Mouse (Mus musculus) intestine, embryonic 14.5 days (tissue): Measurements from ENCODE around the gene Gabrb2. TPM values are rescaled to one million over a fixed set of nuclear protein-coding genes. Genes with fewer than 3 reads are reported as not detected.

Experiments
- ATAC-seq: fragments of 200-750 bp; cut with Nextera tagmentation; replicated peaks from 2 replicates; pipeline ENCODE4 v1.8.0; 2017; ENCODE audit warnings: low read depth, moderate number of reproducible peaks, moderate TSS enrichment, moderate library complexity; ENCODE audit not compliant: low FRiP score, low TSS enrichment
- DNase-seq: peaks from one replicate; pipeline ENCODE4 v3.0.0-alpha.2; 2018; ENCODE audit warnings: low spot score
- H3K27ac ChIP-seq: fragments of 300-500 bp; sonication (generic); 2 replicates; pipeline ENCODE4 v1.5.1; 2014; ENCODE audit warnings: low read depth, mild to moderate bottlenecking, control low read depth
- H3K27me3 ChIP-seq: fragments of 300-500 bp; sonication (generic); replicated peaks from 2 replicates; pipeline ENCODE4 v1.6.1; 2014; ENCODE audit warnings: low read length, control low read depth; ENCODE audit not compliant: control insufficient read depth, insufficient read depth
- H3K36me3 ChIP-seq: fragments of 300-500 bp; sonication (generic); 2 replicates; pipeline ENCODE4 v1.6.1; 2014; ENCODE audit warnings: low read length, control low read depth; ENCODE audit not compliant: control insufficient read depth, insufficient read depth
- H3K4me1 ChIP-seq: fragments of 300-500 bp; sonication (generic); replicated peaks from 2 replicates; pipeline ENCODE4 v1.6.1; 2014; ENCODE audit warnings: low read length, control low read depth, mixed read lengths; ENCODE audit not compliant: control insufficient read depth, insufficient read depth
- H3K4me2 ChIP-seq: fragments of 300-500 bp; sonication (generic); 2 replicates; pipeline ENCODE4 v1.6.1; 2014; ENCODE audit warnings: low read length
- H3K4me3 ChIP-seq: fragments of 300-500 bp; sonication (generic); 2 replicates; pipeline ENCODE4 v1.5.1; 2014; ENCODE audit warnings: low read depth, low read length, control low read depth, mixed read lengths
- H3K9ac ChIP-seq: fragments of 300-500 bp; sonication (generic); 2 replicates; pipeline ENCODE4 v1.6.1; 2014; ENCODE audit warnings: mild to moderate bottlenecking, low read length
- H3K9me3 ChIP-seq: fragments of 300-500 bp; sonication (generic); 2 replicates; pipeline ENCODE4 v1.6.1; 2016; ENCODE audit warnings: low read length, control low read depth; ENCODE audit not compliant: control insufficient read depth
- WGBS: fragments of 180-500 bp; shearing (Covaris S2); extraction: QIAGEN DNeasy Blood & Tissue Kit; methylation state at CpG from one replicate; pipeline ENCODE4 v1.1.7; 2014; 5-methylcytosine and 5-hydroxymethylcytosine counted together
- polyA plus RNA-seq: library from polyadenylated mRNA; unstranded; fragments of >200 nt; fragmentation: Nextera tagmentation; extraction: Ambion mirVana; gene quantifications from 2 replicates; pipeline ENCODE4 v1.2.1, GENCODE M21; 2014

Gene Gabrb2
- polyA plus RNA-seq, 1 experiment from 2014 or later, result 2.5 TPM

DNA sequence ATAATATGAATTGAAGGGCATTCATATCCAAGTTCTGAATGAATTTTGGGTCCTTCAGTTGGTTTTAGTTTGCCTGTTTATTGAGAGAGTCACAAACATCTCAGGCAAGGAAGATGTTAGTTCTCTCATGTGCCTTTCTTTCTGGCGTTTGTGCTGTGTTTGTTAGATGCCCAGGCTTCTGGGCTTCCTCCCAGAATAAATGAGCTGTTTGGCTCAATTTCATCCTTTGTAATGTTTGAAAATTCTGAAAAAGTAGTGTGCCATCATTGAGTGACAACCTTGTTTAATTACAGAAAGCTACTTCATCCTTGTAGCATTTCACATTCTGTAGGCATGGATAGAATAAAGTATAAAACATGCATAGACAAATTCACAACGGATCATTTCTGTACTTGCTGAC is 85.9 kb downstream of the Gabrb2 start:
- WGBS, result 73% methylated on average over 2 of the region's 2 CpGs
- Histone ChIP-seq H3K36me3 (no peaks in the 10 kb centered on the region), H3K4me2 (no peak overlapping the region), H3K4me3 (no peak overlapping the region), H3K4me1 (no peaks in the 10 kb centered on the region), H3K9me3 (no peaks in the 10 kb centered on the region), H3K9ac (no peak overlapping the region), H3K27me3 (no peaks in the 10 kb centered on the region), H3K27ac (no peak overlapping the region)
- ATAC-seq (no peak), DNase-seq (no peak)

DNA sequence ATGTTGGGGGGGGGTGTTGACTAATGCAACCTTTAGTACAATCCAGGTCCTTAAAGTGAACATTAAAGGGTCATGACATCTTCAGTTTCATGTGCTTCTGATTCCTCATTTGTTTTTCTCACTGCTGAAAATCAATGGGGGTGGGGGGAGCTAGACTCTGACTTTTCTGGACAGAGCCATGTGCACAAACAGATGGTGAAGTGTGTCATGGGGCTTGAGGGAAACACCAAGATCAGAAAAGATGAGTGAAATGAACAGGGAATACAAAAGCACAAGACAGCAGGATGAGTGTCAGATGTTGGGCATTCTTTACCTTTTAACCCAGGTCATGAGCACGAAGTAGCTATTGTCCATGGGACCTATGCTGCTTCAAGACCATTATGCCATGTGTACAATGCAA is 86.4 kb downstream of the Gabrb2 start:
- DNase-seq, result no peak
- no peak overlapping the region for H3K9ac ChIP-seq
- ATAC-seq, result no peak
- H3K4me2 ChIP-seq, result no peak overlapping the region
- H3K9me3 ChIP-seq, result no peaks in the 10 kb centered on the region
- H3K36me3 ChIP-seq, result no peaks in the 10 kb centered on the region
- no peaks in the 10 kb centered on the region for H3K27me3 ChIP-seq
- 55% methylated on average over 1 of the region's 1 CpGs for WGBS
- no peak overlapping the region for H3K27ac ChIP-seq
- H3K4me3 ChIP-seq, result no peak overlapping the region
- H3K4me1 ChIP-seq, result no peaks in the 10 kb centered on the region

DNA sequence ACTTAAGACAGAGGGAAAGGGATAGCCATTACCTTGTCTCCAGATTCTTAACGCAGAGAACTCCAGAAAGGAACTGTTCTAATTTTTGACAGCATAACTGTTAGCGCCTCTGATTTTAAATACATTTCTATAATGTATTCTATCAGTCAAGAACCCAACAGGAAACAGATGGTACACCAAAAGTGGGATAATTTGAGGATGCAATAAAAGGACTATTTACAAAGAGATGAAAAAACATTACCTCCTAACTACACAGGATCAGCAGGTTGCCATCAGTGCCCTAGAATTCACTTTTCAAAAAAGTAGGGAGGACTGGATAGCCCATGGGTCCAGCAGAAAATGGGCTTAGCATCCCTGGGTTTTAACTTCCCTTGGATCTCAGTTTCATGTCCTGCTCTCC is 102.4 kb downstream of the Gabrb2 start:
- no peak for DNase-seq
- no peaks in the 10 kb centered on the region for H3K9me3 ChIP-seq
- H3K36me3 ChIP-seq, result no peaks in the 10 kb centered on the region
- no peak overlapping the region for H3K9ac ChIP-seq
- no peak overlapping the region for H3K4me3 ChIP-seq
- H3K4me2 ChIP-seq, result no peak overlapping the region
- no peaks in the 10 kb centered on the region for H3K4me1 ChIP-seq
- WGBS, result 83% methylated on average over 2 of the region's 2 CpGs
- no peak for ATAC-seq
- no peaks in the 10 kb centered on the region for H3K27me3 ChIP-seq
- no peak overlapping the region for H3K27ac ChIP-seq

DNA sequence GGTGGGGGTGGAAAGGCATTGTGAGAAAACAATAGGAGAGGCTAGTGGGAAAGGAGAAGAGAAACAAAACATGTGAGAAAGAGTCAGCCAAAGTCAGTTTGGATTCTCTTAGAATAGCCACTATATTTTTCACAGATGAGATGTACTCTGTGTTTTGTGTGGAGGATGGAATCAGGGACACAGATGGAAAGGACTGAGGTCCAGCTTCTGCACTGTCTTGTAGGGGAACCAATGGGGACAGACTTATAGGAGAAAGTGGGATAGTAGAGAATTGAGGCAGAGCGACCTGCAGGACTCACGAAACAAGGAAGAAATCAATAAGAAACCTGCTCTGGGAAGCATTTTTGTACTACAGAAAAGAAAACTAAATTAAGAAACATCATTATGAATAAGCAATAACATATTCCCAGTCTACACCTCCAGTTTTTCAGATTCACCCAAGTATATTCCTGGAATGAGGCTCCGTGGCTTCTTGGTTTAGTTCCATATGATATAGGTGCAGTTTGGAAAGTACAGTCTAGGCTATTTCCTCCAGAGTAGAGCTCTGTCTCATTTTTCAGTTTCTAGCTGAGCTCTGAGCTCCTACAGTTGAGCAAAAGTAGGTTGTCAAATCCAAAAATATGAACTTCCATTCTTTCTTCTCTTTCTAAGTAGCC is 108.8 kb downstream of the Gabrb2 start:
- H3K4me1 ChIP-seq, result no peaks in the 10 kb centered on the region
- 94% methylated on average over 3 of the region's 3 CpGs for WGBS
- DNase-seq (no peak), ATAC-seq (no peak)
- no peak overlapping the region for H3K4me3 ChIP-seq
- H3K9me3 ChIP-seq, result no peaks in the 10 kb centered on the region
- no peaks in the 10 kb centered on the region for H3K27me3 ChIP-seq
- H3K4me2 ChIP-seq, result no peak overlapping the region
- no peak overlapping the region for H3K27ac ChIP-seq
- no peak overlapping the region for H3K9ac ChIP-seq
- H3K36me3 ChIP-seq, result no peaks in the 10 kb centered on the region

DNA sequence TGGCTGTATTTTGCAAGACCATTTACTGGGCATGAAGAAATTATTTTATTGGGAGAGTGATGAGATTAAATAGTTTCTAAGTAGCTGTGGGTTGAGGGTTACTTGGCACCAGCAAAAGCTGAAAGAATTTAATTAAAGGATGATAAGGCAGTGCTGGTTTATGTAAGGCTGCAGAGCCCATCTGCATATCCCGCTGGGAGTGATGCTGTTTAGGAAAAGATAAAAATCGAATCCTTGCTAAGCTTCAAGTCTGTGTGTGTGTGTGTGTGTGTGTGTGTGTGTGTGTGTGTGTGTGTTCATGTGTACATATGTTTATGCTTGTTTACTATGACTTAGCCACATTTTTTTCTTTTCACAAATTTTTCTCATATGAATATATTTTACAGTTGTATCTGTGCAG is 113.0 kb downstream of the Gabrb2 start:
- Histone ChIP-seq H3K36me3 (no peaks in the 10 kb centered on the region), H3K9ac (no peak overlapping the region), H3K27me3 (no peaks in the 10 kb centered on the region), H3K9me3 (no peaks in the 10 kb centered on the region), H3K27ac (no peak overlapping the region), H3K4me1 (no peaks in the 10 kb centered on the region), H3K4me2 (no peak overlapping the region), H3K4me3 (no peak overlapping the region)
- ATAC-seq, result no peak
- 70% methylated on average over 2 of the region's 2 CpGs for WGBS
- no peak for DNase-seq

DNA sequence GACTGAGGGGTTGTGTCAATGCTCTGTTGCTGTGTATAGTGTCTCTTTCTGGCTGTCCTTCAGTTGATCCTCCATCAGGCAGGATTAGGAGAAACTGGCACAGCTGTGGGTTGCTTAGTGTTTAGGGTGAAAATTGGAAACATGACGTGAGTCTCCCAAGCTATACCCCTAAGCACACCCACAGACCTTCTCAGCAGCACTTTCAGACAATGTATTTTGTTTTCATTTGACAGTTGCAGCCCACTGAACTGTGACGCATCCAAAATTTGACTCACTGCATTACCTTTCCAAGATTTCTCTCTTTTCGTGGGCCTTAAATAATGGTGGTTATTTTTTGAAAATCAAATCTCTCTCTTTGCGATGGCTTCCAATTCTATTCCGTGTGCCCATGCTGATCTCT is 115.7 kb downstream of the Gabrb2 start:
- no peak overlapping the region for H3K27ac ChIP-seq
- no peak overlapping the region for H3K4me3 ChIP-seq
- H3K9me3 ChIP-seq, result no peaks in the 10 kb centered on the region
- H3K9ac ChIP-seq, result no peak overlapping the region
- DNase-seq, result no peak
- no peak for ATAC-seq
- H3K4me2 ChIP-seq, result no peak overlapping the region
- H3K36me3 ChIP-seq, result no peaks in the 10 kb centered on the region
- WGBS, result 86% methylated on average over 5 of the region's 5 CpGs
- H3K27me3 ChIP-seq, result no peaks in the 10 kb centered on the region
- no peaks in the 10 kb centered on the region for H3K4me1 ChIP-seq

DNA sequence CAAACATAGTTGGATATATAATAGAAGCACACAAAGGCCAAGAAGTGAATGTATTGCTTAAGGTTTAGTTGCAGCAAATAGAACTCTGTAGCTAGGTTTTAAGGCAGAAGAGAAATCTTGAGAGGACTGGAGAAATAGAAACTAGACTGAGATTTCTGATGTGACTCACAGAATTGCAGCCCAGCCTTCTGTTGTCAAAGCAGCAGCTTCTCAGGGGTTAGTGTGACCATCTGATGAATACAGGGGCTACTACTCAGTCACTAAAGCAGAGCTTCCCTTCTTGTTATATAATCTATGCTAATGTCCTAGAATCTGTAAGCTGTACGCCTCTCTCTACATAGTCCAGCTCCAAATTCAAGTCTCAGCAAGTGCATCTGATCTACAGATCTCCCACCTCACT is 116.3 kb downstream of the Gabrb2 start:
- Histone ChIP-seq H3K27ac (no peak overlapping the region), H3K4me2 (no peak overlapping the region), H3K27me3 (no peaks in the 10 kb centered on the region), H3K9me3 (no peaks in the 10 kb centered on the region), H3K36me3 (no peaks in the 10 kb centered on the region), H3K9ac (no peak overlapping the region), H3K4me3 (no peak overlapping the region), H3K4me1 (no peaks in the 10 kb centered on the region)
- DNase-seq (no peak), ATAC-seq (no peak)
- 85% methylated on average over 1 of the region's 1 CpGs for WGBS

DNA sequence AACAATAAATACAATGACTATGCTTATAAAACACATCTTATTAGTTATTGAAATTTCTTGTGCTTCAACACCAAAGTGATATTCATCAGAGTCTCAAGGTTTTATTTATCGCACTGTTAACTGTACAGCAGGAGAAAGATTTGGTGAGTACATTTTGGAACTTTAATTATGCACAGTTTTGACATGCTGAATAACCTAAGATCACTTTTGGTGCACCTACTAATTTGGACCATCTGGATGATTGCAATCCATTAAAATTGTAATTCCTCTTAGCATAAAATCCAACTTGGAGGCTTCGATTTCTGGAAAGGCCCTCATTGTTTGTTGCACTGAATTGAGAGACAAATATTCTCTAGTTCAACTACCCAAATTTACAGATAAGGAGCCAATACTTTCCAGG is 123.3 kb downstream of the Gabrb2 start:
- Histone ChIP-seq H3K4me3 (no peak overlapping the region), H3K27ac (no peak overlapping the region), H3K27me3 (no peaks in the 10 kb centered on the region), H3K9ac (no peak overlapping the region), H3K9me3 (no peaks in the 10 kb centered on the region), H3K4me1 (no peaks in the 10 kb centered on the region), H3K4me2 (no peak overlapping the region), H3K36me3 (no peaks in the 10 kb centered on the region)
- no peak for ATAC-seq
- WGBS, result 91% methylated on average over 2 of the region's 2 CpGs
- no peak for DNase-seq

DNA sequence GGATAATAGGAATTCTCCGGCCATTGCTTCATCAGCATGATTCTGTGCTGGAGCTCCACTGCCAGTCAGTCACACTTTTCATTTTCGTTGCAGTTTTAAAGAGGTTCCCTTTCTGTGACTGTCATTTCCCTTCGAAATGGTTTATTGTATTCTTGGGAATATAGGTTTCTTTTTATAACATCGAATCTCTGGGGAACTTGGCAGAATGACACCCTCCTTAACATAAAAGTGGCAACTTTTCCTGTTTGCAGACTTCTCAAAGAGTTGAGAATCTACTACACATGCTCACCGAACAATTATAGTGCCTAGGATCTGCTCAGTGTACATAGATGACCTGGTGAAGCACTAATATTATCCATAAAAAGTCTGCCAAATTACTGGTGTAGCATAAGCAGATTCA is 146.5 kb downstream of the Gabrb2 start:
- Histone ChIP-seq H3K4me2 (no peak overlapping the region), H3K4me3 (no peak overlapping the region), H3K27ac (no peak overlapping the region), H3K9me3 (no peaks in the 10 kb centered on the region), H3K9ac (no peak overlapping the region), H3K36me3 (no peaks in the 10 kb centered on the region), H3K4me1 (no peaks in the 10 kb centered on the region), H3K27me3 (no peaks in the 10 kb centered on the region)
- 85% methylated on average over 5 of the region's 5 CpGs for WGBS
- ATAC-seq (no peak), DNase-seq (no peak)
